Mouse (Mus musculus): ENCODE data around the gene Pifo.
A peak's percentile ranks its signal among the peaks of the same experiment; 100 is the strongest.

The Pifo gene

GRCm38 (mm10) chr3:105957235-105957634 is 57.2 kb downstream of the Pifo start:
- peak; percentile 40 for DNase-seq (ENCODE audit: low read depth)

- no peak for DNase-seq (ENCODE audit: low read depth)
Measured at GRCm38 (mm10) chr3:105951348-105951747, 63.1 kb downstream of the Pifo start.
